Mouse (Mus musculus) left cerebral cortex, postnatal 14 days (tissue): ENCODE data around the gene Gm21310. TPM values are rescaled to one million over a fixed set of nuclear protein-coding genes. Genes with fewer than 3 reads are reported as not detected.
"Not testable (repeated sequence)": the region's sequence is repeated elsewhere in the genome, so short reads cannot be mapped to it uniquely, and the experiment has no call there.

Experiments
- DNase-seq, 2 experiments: peaks; one replicate each; pipeline ENCODE4 v3.0.0; 2021 to 2022; ENCODE audit warnings: low spot score in 2 of 2, mixed read lengths in 1 of 2
- intact Hi-C: fragments of 180-260 bp; cut with DNase I; formaldehyde crosslinking; loops from one replicate; pipeline ENCODE4 v1.15.1; 2025
- long read RNA-seq, 2 experiments: library from polyadenylated mRNA; stranded (forward); transcript quantifications; one replicate each; pipeline ENCODE4 v2.0.0; 2021
- total RNA-seq, 2 experiments: library from RNA; stranded (reverse); gene quantifications; 2 replicates each; pipeline ENCODE4 v1.2.3; 2021

The Gm21310 gene
- total RNA-seq: not detected
- long read RNA-seq, experiment 1: 0 reads
- long read RNA-seq, experiment 2: 0 reads

- DNase-seq, intact Hi-C loops: not testable (repeated sequence)
These were observed at the start of gene Gm21310 for GRCm38 (mm10) chrY:10147083-10147482. Gene Gm21310, minus strand, starts transcription at chrY:10147183.

Other genes with a start within 250 kb of the Gm21310 start
- gene Gm20834, start 177.4 kb upstream of the Gm21310 start, total RNA-seq: not detected